Mouse (Mus musculus) kidney, embryonic 16.5 days (tissue): ENCODE data around the gene Tex14. TPM values are rescaled to one million over a fixed set of nuclear protein-coding genes. Genes with fewer than 3 reads are reported as not detected.

Source experiments
- ATAC-seq: fragments of 200-750 bp; cut with Nextera tagmentation; 2 replicates; pipeline ENCODE4 v1.8.0; 2017; ENCODE audit warnings: moderate TSS enrichment; ENCODE audit not compliant: low FRiP score, low TSS enrichment
- H3K27ac ChIP-seq: fragments of 300-500 bp; sonication (generic); 2 replicates; pipeline ENCODE4 v1.5.1; 2014; ENCODE audit warnings: low read length
- H3K27me3 ChIP-seq: fragments of 300-500 bp; sonication (generic); 2 replicates; pipeline ENCODE4 v1.6.1; 2014; ENCODE audit warnings: low read length, control low read depth, mixed read lengths; ENCODE audit not compliant: insufficient read depth
- H3K36me3 ChIP-seq: fragments of 300-500 bp; sonication (generic); 2 replicates; pipeline ENCODE4 v1.6.1; 2014; ENCODE audit warnings: low read length, control low read depth, mixed read lengths; ENCODE audit not compliant: insufficient read depth
- H3K4me1 ChIP-seq: fragments of 300-500 bp; sonication (generic); 2 replicates; pipeline ENCODE4 v1.6.1; 2014; ENCODE audit warnings: low read length, control low read depth, mixed read lengths; ENCODE audit not compliant: insufficient read depth
- H3K4me2 ChIP-seq: fragments of 300-500 bp; sonication (generic); replicated peaks from 2 replicates; pipeline ENCODE4 v1.6.1; 2014; ENCODE audit warnings: low read depth, low read length
- H3K4me3 ChIP-seq: fragments of 300-500 bp; sonication (generic); 2 replicates; pipeline ENCODE4 v1.5.1; 2014; ENCODE audit warnings: mild to moderate bottlenecking, low read length
- H3K9ac ChIP-seq: fragments of 300-500 bp; sonication (generic); replicated peaks from 2 replicates; pipeline ENCODE4 v1.6.1; 2014; ENCODE audit warnings: low read length
- H3K9me3 ChIP-seq: fragments of 300-500 bp; sonication (generic); 2 replicates; pipeline ENCODE4 v1.6.1; 2016; ENCODE audit warnings: low read length, control low read depth
- WGBS: fragments of 180-500 bp; shearing (Covaris S2); extraction: QIAGEN DNeasy Blood & Tissue Kit; methylation state at CpG from one replicate; pipeline ENCODE4 v1.1.7; 2014; 5-methylcytosine and 5-hydroxymethylcytosine counted together
- polyA plus RNA-seq: library from polyadenylated mRNA; unstranded; fragments of >200 nt; fragmentation: Nextera tagmentation; extraction: Ambion mirVana; gene quantifications from 2 replicates; pipeline ENCODE4 v1.2.1, GENCODE M21; 2015

Tex14 gene
- polyA plus RNA-seq, 1 experiment from 2014 or later = 0.31 TPM

GRCm38 (mm10) chr11:87523466-87523865 lies 118.6 kb downstream of the Tex14 start:
- no peaks in the 10 kb centered on the region for H3K9me3 ChIP-seq
- H3K9ac ChIP-seq = no peak overlapping the region
- ATAC-seq = no peak
- WGBS = 77% methylated on average over 5 of the region's 5 CpGs
- no peaks in the 10 kb centered on the region for H3K27me3 ChIP-seq
- H3K36me3 ChIP-seq = no peaks in the 10 kb centered on the region
- no peak overlapping the region for H3K4me2 ChIP-seq
- no peak overlapping the region for H3K27ac ChIP-seq
- H3K4me1 ChIP-seq = no peaks in the 10 kb centered on the region
- no peak overlapping the region for H3K4me3 ChIP-seq

GRCm38 (mm10) chr11:87523967-87524366 lies 119.1 kb downstream of the Tex14 start:
- H3K9ac ChIP-seq = no peak overlapping the region
- no peaks in the 10 kb centered on the region for H3K27me3 ChIP-seq
- no peaks in the 10 kb centered on the region for H3K9me3 ChIP-seq
- H3K4me2 ChIP-seq = no peak overlapping the region
- H3K36me3 ChIP-seq = no peaks in the 10 kb centered on the region
- ATAC-seq = no peak
- no peaks in the 10 kb centered on the region for H3K4me1 ChIP-seq
- H3K4me3 ChIP-seq = no peak overlapping the region
- H3K27ac ChIP-seq = no peak overlapping the region

- Histone ChIP-seq H3K4me1 (no peaks in the 10 kb centered on the region), H3K9ac (no peak overlapping the region), H3K27me3 (no peaks in the 10 kb centered on the region), H3K4me3 (no peak overlapping the region), H3K36me3 (no peaks in the 10 kb centered on the region), H3K9me3 (no peaks in the 10 kb centered on the region), H3K27ac (no peak overlapping the region), H3K4me2 (no peak overlapping the region)
- no peak for ATAC-seq
These were observed 119.9 kb downstream of the Tex14 start for GRCm38 (mm10) chr11:87524780-87525179.

- Histone ChIP-seq H3K4me1 (no peaks in the 10 kb centered on the region), H3K9ac (no peak overlapping the region), H3K4me2 (no peak overlapping the region), H3K4me3 (no peak overlapping the region), H3K27ac (no peak overlapping the region), H3K36me3 (no peaks in the 10 kb centered on the region), H3K27me3 (no peaks in the 10 kb centered on the region), H3K9me3 (no peaks in the 10 kb centered on the region)
- 57% methylated on average over 3 of the region's 3 CpGs for WGBS
- ATAC-seq = no peak
These were observed 122.5 kb downstream of the Tex14 start for GRCm38 (mm10) chr11:87527364-87527763.

- Histone ChIP-seq H3K9me3 (no peaks in the 10 kb centered on the region), H3K27ac (no peak overlapping the region), H3K4me3 (no peak overlapping the region), H3K36me3 (no peaks in the 10 kb centered on the region), H3K4me1 (no peaks in the 10 kb centered on the region), H3K27me3 (no peaks in the 10 kb centered on the region), H3K4me2 (no peak overlapping the region), H3K9ac (no peak overlapping the region)
- WGBS = 50% methylated on average over 4 of the region's 4 CpGs
- ATAC-seq = no peak
These were observed 123.1 kb downstream of the Tex14 start for GRCm38 (mm10) chr11:87527990-87528389.

GRCm38 (mm10) chr11:87531695-87532094 lies 126.8 kb downstream of the Tex14 start:
- Histone ChIP-seq H3K27me3 (no peaks in the 10 kb centered on the region), H3K4me3 (no peak overlapping the region), H3K36me3 (no peaks in the 10 kb centered on the region), H3K9ac (no peak overlapping the region), H3K4me2 (no peak overlapping the region), H3K27ac (no peak overlapping the region), H3K4me1 (no peaks in the 10 kb centered on the region), H3K9me3 (no peaks in the 10 kb centered on the region)
- no peak for ATAC-seq
- WGBS = 56% methylated on average over 6 of the region's 6 CpGs

- no peak overlapping the region for H3K4me3 ChIP-seq
- ATAC-seq = no peak; the same call in 1 of the 2 replicates
- H3K4me2 ChIP-seq = no peak overlapping the region
- H3K9ac ChIP-seq = no peak overlapping the region
- no peaks in the 10 kb centered on the region for H3K36me3 ChIP-seq
- no peak overlapping the region for H3K27ac ChIP-seq
- 27% methylated on average over 8 of the region's 8 CpGs for WGBS
- H3K27me3 ChIP-seq = no peaks in the 10 kb centered on the region
- peaks cover 7% of the 10 kb centered on the region; the same call in 1 of the 2 replicates for H3K4me1 ChIP-seq
- no peaks in the 10 kb centered on the region for H3K9me3 ChIP-seq
These were observed 137.4 kb downstream of the Tex14 start for GRCm38 (mm10) chr11:87542285-87542684.

- WGBS = 55% methylated on average over 3 of the region's 3 CpGs
These were observed 138.0 kb downstream of the Tex14 start for GRCm38 (mm10) chr11:87542906-87543305.

GRCm38 (mm10) chr11:87553342-87553741 lies 148.5 kb downstream of the Tex14 start:
- Histone ChIP-seq H3K4me1 (peaks cover 6% of the 10 kb centered on the region; the same call in 1 of the 2 replicates), H3K27me3 (no peaks in the 10 kb centered on the region), H3K27ac (no peak overlapping the region), H3K4me3 (no peak overlapping the region), H3K4me2 (no peak overlapping the region), H3K9ac (no peak overlapping the region), H3K9me3 (no peaks in the 10 kb centered on the region), H3K36me3 (no peaks in the 10 kb centered on the region)
- 86% methylated on average over 4 of the region's 4 CpGs for WGBS
- no peak for ATAC-seq

More at GRCm38 (mm10) chr11:87542906-87543305, 138.0 kb downstream of the Tex14 start:
- Histone ChIP-seq H3K27me3 (no peaks in the 10 kb centered on the region), H3K4me1 (peaks cover 7% of the 10 kb centered on the region; the same call in 1 of the 2 replicates), H3K36me3 (no peaks in the 10 kb centered on the region), H3K9me3 (no peaks in the 10 kb centered on the region), H3K9ac (no peak overlapping the region), H3K4me2 (no peak overlapping the region), H3K4me3 (no peak overlapping the region), H3K27ac (no peak overlapping the region)
- no peak for ATAC-seq

GRCm38 (mm10) chr11:87554386-87554785 lies 149.5 kb downstream of the Tex14 start:
- ATAC-seq = no peak
- no peaks in the 10 kb centered on the region for H3K9me3 ChIP-seq
- H3K27me3 ChIP-seq = no peaks in the 10 kb centered on the region
- H3K4me3 ChIP-seq = no peak overlapping the region
- peaks cover 6% of the 10 kb centered on the region; the same call in 1 of the 2 replicates for H3K4me1 ChIP-seq
- H3K9ac ChIP-seq = no peak overlapping the region
- no peak overlapping the region for H3K4me2 ChIP-seq
- 58% methylated on average over 5 of the region's 5 CpGs for WGBS
- no peak overlapping the region for H3K27ac ChIP-seq
- no peaks in the 10 kb centered on the region for H3K36me3 ChIP-seq
